Comparison of ENCODE assay signal across 8 mouse cellular contexts in genomic region chr14:23014747-23015286, GRCm38 (mm10).
DNase-seq lines count a peak whose midpoint lies in the region; ATAC-seq lines count a peak whose summit lies in the region.
"Had no signal": no experiment of that assay in that cellular context is flagged by ENCODE, and none has a peak within 500 bp of the region (broad histone marks: within the 10 kb centered on the region; RNA-seq: fewer than 3 reads in every experiment).

No protein-coding gene starts in this region.

- no peak overlapping the region for H3K4me2 ChIP-seq in forebrain, embryonic 13.5 days
- no peak overlapping the region for H3K4me2 ChIP-seq in midbrain, embryonic 11.5 days
- H3K4me2 ChIP-seq: liver, embryonic 15.5 days had no signal

- no peaks in the 10 kb centered on the region for H3K36me3 ChIP-seq in forebrain, embryonic 13.5 days (ENCODE audit: poor library complexity, severe bottlenecking)
- H3K36me3 ChIP-seq in midbrain, embryonic 11.5 days (ENCODE audit: control insufficient read depth, insufficient read depth, low read length): no peaks in the 10 kb centered on the region
- H3K36me3 ChIP-seq: liver, embryonic 15.5 days had no signal

- no peaks in the 10 kb centered on the region for H3K9me3 ChIP-seq in forebrain, embryonic 13.5 days (replicated peaks)
- no peaks in the 10 kb centered on the region for H3K9me3 ChIP-seq in midbrain, embryonic 11.5 days (ENCODE audit: control insufficient read depth, low read length)
- H3K9me3 ChIP-seq: liver, embryonic 15.5 days had no signal

- no peaks in the 10 kb centered on the region for H3K27me3 ChIP-seq in forebrain, embryonic 13.5 days
- H3K27me3 ChIP-seq in midbrain, embryonic 11.5 days (ENCODE audit: control insufficient read depth, insufficient read depth, low read length): no peaks in the 10 kb centered on the region
- H3K27me3 ChIP-seq: liver, embryonic 15.5 days had no signal

- peak; percentile 41; the same call in 1 of the 2 replicates for ATAC-seq in forebrain, embryonic 13.5 days
- ATAC-seq in midbrain, embryonic 11.5 days (ENCODE audit: low FRiP score): 0 out of 2 replicates have a peak, but pooled peaks have one; percentile 22

- WGBS in forebrain, embryonic 13.5 days: 43% methylated on average over 2 of the region's 2 CpGs
- WGBS in midbrain, embryonic 11.5 days: 58% methylated on average over 2 of the region's 2 CpGs

- peak; percentile 9 for DNase-seq in MN1 (ENCODE audit: low spot score)
- DNase-seq in adrenal gland, postnatal 25 days: peak; percentile 10
- peak; percentile 17 for DNase-seq in kidney, adult 9 months
- DNase-seq in midbrain, embryonic 11.5 days (ENCODE audit: low spot score, missing footprints): no peak
- no peak for DNase-seq in thymus, postnatal 0 days (ENCODE audit: low spot score)
- DNase-seq in c-Kit-positive CD71-positive TER-119-positive erythroid progenitor cells, embryonic 14.5 days (ENCODE audit: low spot score): no peak

- H3K4me3 ChIP-seq in forebrain, embryonic 13.5 days: no peak overlapping the region
- no peak overlapping the region for H3K4me3 ChIP-seq in midbrain, embryonic 11.5 days (ENCODE audit: low read depth, low read length)
- H3K4me3 ChIP-seq: liver, embryonic 15.5 days had no signal

- peaks cover 20% of the 10 kb centered on the region for H3K4me1 ChIP-seq in forebrain, embryonic 13.5 days
- peaks cover 4% of the 10 kb centered on the region for H3K4me1 ChIP-seq in midbrain, embryonic 11.5 days (ENCODE audit: control insufficient read depth, insufficient read depth, low read length)
- H3K4me1 ChIP-seq: liver, embryonic 15.5 days had no signal

- H3K27ac ChIP-seq in forebrain, embryonic 13.5 days: no peak overlapping the region; the same call in 1 of the 2 replicates
- H3K27ac ChIP-seq in midbrain, embryonic 11.5 days (ENCODE audit: low read depth, low read length): no peak overlapping the region
- H3K27ac ChIP-seq: liver, embryonic 15.5 days had no signal

- no peak overlapping the region for H3K9ac ChIP-seq in forebrain, embryonic 13.5 days
- no peak overlapping the region for H3K9ac ChIP-seq in midbrain, embryonic 11.5 days (ENCODE audit: low read length)
- H3K9ac ChIP-seq: liver, embryonic 15.5 days had no signal

Comparison
In these comparisons a context has a peak if more than half of its experiments do, and no peak if none do; other contexts are left out.
1. DNase-seq: peak in MN1 (single experiment), adrenal gland, postnatal 25 days (single experiment) and kidney, adult 9 months (single experiment); none in midbrain, embryonic 11.5 days (single experiment), thymus, postnatal 0 days (single experiment) and c-Kit-positive CD71-positive TER-119-positive erythroid progenitor cells, embryonic 14.5 days (single experiment).